Mouse (Mus musculus) spleen, adult 18-20 months (tissue): ENCODE data around the gene Tspan12.
"Not testable (repeated sequence)": the region's sequence is repeated elsewhere in the genome, so short reads cannot be mapped to it uniquely, and the experiment has no call there.

Source experiments
- DNase-seq, 2 experiments: peaks; one replicate each; pipeline ENCODE4 v3.0.0; 2022; ENCODE audit warnings: mixed read lengths in 2 of 2

Gene Tspan12

DNA sequence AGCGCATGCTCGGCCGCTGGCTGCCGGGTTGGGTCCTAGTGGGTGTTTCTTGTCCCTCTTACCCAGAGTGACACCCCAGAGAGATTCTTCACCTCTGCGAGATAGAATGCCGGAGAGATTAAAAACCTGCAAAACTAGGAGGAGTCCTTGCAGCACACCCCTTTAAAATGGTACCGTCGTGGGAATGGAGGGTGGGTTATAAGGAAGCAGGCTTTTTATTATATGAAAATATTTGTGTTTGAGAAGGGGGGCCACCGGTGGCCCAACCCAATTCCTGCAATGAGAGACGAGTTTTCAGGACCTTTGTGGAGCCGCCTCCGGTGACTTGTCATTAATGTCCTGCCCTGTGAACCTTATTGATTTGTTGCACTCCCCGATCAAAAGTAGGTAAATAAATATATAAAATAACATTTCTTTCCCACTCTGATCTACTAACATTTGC lies at the start of gene Tspan12:
Gene Tspan12, minus strand, starts transcription at position 172 of the 442 bp plus-strand sequence.
- DNase-seq = no peak

DNA sequence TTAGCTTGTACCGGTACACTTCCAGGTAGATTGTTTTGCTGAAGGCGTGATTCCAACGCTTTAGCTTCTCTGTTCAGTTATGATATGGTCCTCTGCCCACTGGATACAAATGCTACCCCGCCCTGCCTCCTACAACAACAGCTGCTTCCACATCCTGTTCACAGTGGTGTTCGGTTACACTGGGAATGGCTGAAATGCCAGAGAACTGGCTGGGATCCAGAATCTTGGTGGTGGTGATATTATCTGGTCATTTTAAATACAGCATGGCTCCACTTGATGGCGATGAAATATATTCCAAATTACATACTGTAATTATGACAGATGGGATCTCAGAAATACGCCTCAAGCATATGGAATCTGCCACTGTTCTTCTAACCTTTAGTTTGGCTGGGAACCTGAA lies 42.1 kb upstream of the Tspan12 start:
- DNase-seq = no peak

DNA sequence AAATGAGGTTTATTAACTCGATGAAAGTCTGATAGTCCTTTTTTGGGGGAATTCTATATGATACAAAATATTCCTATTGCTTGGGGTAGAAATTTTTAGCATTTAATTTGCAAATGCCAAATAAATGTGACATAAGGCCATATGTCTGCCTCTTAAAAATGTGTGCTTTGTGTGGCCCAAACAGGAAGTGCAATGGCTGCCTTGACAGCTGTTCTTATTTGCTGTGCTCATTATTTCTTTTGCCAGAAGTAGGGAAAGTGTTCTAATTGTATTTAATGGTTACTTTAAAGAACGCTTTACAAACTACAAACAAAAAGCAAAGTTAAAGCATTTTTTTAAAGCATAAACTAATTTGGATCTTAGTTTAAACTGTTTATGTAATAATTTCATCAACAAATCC lies 36.8 kb upstream of the Tspan12 start:
- no peak for DNase-seq

DNA sequence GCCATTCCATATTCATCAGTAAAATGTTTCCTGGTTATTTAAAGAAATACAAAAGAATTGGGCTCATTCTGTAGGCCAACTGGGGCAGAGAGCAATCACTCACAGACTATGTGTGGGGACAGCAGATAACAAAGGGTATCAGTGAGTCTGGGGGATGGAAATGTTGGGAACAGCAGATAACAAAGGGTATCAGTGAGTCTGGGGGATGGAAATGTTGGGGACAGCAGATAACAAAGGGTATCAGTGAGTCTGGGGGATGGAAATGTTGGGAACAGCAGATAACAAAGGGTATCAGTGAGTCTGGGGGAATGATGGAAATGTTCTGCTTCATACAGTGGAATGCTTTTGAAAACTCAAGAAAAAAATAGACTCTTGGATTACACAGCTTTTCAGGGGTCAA lies 35.7 kb upstream of the Tspan12 start:
- not testable (repeated sequence) for DNase-seq

DNA sequence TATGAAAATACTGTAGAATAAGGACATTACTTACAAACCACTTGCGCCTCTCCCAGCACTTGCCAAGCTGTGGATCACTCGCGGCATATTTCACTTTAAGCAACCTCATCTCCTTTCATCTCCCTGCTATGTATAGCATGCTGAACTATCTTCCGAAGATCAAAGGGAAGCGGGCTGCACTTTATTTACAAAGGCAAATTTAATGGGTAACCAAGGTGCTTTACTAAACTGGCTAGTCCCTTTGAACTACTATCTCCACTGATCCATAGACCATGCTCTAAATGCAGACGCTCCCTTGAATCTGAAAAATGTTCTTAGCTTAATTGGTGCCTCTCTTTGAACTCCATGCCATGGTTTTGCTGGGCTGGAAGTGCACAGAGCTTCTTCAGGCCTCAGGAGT lies 27.2 kb upstream of the Tspan12 start:
- DNase-seq = no peak

DNA sequence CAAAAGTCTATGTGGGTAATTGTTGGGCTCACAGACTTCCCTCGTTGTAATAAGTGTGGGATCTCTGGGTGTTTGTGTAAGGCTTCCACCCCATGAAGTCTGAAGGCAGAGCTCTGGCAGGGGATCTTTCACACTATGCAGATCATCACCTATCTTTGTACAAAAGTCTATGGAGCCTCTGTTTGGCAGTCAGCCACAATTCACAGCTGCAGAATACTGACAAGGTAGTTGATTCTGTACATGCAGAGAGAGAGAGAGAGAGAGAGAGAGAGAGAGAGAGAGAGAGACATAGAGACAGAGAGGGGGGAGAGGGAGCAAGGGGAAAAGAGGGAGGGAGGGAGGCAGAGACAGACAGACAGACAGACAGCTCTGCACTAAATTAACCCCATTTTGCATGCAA lies 15.0 kb upstream of the Tspan12 start:
- no peak for DNase-seq

DNA sequence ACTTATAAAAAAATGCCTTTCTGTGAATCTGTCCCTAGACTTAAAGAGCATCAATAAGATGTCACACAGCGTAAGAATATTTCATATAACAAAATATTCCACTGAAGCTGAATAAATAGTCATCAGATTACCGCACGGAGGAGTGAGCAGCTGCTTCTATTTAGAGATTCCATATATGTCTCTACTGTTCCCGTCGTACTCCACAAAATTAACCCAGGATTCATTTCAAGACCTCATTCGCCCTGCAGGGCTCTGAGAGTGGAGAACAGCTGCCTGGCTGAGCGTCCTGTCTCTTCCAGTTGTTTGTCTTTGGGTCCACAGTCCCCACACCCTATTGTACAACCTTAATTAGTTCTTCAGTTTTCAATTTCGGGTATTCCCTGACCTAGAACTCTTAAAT lies 11.9 kb upstream of the Tspan12 start:
- DNase-seq = no peak

DNA sequence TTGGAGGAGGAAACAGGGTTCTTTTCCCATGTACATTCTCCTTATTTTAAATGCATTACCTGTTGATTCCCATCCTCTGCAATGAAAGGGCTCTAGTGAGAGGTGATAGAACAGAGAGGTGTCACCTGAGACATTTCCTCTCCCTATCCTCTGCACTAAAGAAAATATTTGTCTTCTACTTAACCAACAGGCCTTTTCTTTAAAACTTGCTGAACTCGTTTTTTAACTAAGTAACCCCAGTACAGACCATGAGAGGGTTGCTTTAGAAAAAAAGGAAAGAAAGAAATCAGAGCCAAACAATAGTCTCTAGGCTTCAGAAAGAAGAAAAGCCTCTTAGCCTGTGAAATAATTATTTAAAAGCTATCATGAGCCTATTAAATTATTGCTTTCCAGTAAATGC lies 11.2 kb upstream of the Tspan12 start:
- DNase-seq = no peak

DNA sequence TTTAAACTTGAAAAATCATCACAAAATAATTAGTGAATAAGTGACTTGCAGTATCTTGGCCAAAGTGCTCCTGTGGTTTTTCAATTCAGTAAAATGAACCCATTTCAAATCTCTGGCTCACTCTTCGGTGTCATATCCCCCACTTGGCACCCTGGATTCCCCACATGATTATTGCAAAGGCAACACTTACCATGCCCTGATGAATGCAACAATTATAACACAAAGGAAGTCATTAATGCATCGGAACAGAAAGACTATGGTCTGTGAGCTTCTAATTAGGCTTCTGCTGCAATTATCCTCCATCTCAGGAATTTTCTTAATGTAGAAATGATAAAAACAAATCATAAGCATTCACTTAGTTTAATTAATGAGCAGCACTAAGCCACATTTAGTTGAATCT lies 9.0 kb upstream of the Tspan12 start:
- no peak for DNase-seq

DNA sequence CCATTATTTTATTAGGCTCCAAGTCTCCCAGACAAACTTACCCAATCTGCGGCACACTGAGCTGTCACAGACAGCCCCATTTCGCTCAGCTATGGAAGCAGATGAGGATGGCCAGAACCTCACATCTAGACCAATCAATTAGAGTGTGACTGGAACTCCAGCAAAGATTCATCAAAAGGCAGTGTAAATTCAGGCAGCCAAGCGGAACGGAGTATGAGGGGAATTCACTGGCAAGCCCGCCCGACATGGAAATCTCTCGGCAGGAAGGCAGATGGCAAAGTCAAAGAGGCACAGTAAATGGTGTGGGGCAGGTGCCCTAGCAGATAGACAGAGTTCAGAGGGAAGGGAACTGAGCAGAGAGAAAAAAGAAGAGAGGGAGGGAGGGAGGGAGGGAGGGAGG lies 5.5 kb upstream of the Tspan12 start:
- no peak for DNase-seq

DNA sequence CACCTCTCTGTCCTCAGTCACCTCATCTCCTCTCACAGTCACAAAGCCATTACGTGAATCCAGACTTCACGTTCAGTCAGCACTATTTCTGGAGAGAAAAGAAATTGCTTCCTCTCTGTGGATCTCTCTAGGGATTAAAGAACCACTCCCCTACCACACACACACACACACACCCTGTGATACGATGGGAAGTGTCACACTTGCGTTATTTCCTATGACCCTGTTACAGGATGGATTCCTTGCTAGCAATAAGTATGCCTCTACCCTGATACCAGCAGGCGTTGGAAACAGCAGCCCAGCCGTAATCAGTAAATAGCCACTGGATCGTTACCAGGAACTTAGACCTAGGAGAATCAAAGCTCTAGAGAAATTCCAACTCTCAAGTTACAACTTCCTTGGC lies 3.6 kb upstream of the Tspan12 start:
- DNase-seq = no peak

DNA sequence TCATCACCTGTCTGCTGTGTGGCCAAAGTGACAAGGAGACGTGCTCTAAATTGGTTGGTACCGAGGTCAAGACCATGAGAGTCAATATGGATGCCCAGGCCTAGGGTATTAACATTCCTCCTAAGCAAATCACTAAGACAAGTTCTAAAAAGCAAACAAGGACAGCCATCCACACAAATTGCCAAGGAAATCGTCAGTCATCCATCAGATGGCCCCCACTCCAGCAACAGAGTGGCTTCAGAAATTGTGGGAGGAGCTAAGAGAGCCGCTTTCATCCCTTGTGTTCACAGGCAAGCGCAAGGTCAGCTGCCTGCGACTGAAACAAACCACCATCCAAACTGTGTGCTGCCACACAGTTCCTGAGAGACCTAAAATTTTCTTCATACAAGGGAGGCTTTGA lies 1.0 kb upstream of the Tspan12 start:
- DNase-seq = no peak

DNA sequence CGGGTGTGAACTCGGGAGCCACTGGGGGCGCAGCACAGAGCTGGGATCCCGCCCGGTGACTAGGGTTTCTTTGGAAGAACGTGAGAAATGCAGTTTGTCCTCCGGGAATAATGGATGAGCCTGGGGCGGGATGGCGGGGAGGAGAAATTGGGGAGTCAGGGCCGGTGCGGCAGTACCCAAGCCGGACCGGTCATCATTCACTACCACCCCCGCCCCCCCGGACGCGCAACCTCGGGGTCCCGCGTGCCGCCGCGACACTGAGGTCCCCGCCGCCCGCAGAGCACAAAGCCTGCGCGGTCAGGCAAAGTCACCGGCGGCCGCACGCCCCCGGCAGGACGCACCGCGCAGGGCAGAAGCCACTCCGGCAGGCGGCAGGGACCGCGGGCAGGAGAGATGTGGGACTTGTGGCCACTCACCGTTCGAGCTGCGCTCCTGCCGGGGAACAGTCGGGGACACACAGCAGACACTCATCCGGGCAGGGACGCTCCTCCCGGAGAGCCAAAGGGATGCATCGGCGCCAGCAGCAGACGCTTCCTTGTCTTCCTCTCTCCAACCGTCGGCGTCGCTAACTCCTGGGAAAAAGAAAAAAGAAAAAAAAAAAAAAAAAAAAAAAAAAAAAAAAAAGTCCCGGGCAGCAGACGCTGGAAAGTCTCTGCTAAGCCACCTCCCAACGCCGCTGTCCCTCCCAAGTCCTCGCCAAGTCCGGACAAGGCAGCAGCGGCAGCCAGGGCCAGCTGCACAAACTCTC lies 545 bp downstream of the Tspan12 start:
- peak in 1 of 2 experiments; percentile 3 for DNase-seq

DNA sequence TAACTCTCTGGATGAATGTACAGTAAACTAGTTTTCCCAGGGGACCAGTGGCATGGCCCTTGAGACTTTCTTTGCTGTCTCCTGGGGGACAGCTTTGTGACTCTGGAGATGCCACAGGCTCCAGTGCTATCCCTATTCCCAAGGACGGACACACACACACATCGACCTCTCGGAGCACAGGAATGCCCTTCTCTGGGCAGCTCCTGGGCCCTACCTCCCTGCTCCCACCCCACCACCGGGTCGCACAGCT lies 1.0 kb downstream of the Tspan12 start:
- no peak for DNase-seq

DNA sequence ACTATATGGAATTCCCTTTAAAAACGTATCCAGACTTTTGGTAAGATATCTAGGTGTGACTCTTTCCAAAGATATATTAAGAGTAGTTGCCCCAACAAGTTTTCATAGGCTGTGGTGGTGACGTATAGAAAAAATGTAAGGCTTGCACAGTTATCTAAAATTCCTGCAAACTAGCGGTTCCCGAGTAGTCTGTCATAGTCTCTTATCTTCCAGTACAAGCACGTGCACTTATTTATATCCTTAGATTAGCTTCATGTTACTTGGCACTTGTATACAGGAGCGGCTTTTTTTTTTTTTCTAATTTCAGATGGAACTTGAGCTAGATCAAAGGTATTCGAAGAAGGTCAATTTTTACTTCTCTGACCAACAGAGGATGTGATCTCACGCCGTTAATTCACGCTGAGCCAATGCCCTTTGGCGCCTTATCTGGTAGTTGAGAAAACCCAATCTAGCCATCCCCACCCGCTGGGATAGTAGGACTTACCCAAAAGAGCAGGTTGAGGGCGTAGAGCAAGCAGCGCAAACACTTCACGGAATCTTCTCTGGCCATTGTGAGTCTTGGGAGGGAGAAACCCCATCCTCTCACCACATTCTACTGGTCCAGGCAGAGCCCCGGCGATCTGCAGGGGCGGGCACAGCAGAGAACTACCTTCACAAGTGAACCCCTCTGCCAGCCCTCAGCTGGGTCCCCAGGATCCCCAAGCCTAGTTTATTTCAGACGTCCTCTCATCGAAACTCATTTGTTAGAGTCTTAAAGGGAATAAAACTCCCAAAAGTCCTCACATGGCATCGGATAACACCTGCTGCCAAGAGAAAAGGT lies 1.6 kb downstream of the Tspan12 start:
- DNase-seq = no peak

DNA sequence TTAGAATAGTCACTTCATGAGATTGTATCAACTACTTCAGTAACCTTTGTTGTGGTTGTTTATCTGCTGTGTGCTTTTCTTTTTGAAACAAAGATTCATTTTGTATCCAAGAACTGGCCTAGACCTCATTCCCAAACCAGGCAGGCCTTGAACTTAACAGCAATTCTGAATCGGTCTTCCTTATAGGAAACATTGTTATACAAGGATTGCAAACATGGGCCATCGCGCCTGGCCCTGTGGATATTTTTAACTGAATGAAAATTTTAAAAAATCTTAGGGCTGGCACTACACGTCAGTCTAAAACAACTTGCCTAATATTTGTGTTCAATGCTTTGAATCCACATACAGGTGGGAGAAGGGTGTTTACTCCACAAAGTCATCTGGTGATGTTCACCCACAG lies 3.5 kb downstream of the Tspan12 start:
- no peak for DNase-seq

DNA sequence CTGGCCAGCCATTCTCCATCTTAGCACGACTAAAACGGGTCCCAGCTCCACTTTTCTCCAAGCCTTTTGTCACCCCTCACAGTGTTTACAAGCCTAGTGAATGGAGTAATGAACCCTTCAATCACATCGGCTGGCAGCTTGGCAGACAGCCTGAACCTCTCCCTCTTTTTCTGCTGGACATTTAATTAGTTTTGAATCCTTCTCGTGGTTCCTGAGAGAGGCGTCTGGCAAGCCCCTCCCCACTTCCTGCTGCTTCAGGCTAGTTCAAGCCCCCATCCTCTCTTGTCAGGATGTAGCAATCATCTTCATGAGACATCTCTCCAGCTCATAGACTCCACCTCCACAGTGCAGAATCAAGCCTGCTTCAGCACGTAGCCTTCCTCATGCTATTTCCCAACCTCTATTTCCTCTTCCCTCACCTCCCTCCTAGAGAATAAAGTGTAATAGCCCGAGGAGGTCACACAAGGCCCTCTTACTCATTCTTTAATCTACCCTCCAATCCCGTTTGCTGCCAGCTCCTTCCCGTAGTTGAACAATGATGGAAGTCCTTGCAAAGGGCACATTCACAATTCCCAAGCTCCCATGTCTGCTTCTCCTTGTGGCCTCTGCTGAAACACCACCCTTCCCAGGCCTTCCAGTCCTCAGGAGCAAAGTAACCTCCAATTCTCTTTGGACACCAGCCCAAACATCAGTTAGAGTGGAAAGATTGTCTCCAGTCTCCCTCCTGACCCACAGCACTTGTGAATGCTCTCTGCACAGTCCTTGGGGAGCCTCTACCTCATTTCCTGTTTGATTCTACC lies 12.1 kb downstream of the Tspan12 start:
- no peak for DNase-seq

DNA sequence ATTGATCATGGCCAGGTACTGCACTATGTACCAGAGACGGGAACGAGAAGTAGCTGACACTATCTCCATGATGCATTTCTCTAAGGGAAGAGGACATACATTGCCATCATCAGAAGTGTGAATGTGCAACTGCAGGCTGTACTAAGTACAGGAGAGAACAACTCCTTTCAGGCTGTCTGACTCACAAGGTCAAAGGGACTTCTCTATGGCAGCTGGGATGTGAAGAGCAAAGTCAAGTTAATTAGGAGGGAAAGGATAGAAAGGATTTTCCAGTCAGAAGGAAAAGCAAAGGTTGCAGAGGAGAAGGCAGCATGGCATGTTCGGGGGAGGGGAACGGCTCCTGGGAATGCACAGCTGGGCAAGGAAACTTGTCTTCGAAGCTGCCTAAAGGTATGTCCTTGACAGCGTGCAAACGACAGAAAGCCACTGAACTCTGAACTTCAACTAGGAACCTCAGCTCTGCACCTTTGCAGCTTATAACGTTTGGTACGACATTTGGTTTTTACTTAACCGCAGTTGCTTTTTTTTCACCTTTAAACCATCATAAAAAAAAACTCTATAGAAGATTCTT lies 13.0 kb downstream of the Tspan12 start:
- no peak for DNase-seq

DNA sequence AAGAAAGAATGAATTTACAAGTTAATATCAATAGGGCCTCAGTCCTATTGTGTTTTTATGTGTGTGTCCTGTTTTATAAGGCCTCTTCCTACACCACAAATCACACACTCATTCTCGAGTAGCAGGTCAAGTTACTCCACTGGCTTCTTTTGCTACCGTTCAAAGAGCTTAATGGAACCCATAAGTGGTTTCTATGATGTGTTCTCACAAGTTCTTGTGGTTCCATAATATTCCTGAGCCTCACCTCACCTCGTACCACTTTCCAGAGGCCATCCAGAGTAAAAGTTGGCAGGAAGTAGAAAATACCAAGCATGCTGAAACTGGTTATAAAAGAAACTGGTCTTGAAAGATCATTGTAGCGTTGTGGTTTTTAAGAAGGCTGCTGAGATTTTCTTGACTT lies 18.8 kb downstream of the Tspan12 start:
- no peak for DNase-seq

DNA sequence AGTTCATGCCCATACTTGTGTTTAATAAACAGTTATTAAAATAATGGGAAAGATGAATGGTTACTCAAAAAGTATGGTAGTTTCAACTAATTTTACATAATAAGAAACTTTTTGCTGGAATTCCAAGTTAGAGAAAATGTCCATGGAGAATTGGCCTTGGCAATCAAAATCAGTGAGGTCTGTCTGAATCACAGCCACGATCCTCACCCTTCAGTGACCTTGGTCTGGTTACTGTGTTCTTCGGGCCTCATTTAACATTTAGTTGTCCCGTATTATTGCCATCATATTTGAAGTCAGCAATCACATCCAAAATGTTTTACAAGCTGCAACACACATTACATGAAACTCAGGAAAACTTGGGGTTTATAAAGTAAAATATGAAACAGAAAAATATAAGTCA lies 20.4 kb downstream of the Tspan12 start:
- DNase-seq = no peak

DNA sequence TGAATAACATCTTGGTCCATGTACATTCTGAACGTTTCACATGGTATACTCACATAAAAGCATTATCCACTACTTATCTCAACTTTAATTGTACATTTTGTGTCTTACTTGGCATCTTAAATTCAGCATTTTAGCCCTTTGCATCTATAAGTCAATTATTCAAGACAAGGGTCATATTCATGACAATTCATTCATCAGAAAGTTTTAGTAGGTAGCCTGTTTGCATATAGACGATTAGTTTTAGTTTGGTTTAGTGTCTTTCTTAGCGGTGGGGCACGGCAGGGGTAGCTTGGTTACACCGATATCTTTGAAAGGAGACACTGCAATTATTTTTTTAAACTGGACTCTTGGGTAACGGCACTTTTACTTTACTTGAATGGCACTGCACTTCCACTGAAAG lies 21.4 kb downstream of the Tspan12 start:
- no peak for DNase-seq

DNA sequence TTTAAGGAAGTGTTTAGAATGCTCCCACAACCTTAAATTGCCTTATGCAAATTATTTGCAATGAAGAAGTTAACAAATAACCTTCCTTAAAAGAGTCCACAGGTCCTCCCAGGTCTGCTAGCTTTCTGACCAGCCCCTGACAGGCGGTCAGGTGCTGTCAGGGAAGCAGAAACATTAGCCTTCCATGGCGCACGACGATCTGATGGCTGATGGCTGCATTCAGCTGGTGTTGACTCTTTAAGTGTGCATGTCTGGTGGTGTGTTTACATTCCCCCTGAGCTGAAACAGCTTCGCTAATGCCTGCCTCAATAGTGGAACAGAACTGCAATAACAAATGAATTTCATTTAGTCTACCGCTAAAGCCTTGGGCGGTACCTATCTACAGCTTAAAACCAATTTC lies 22.4 kb downstream of the Tspan12 start:
- DNase-seq = no peak

DNA sequence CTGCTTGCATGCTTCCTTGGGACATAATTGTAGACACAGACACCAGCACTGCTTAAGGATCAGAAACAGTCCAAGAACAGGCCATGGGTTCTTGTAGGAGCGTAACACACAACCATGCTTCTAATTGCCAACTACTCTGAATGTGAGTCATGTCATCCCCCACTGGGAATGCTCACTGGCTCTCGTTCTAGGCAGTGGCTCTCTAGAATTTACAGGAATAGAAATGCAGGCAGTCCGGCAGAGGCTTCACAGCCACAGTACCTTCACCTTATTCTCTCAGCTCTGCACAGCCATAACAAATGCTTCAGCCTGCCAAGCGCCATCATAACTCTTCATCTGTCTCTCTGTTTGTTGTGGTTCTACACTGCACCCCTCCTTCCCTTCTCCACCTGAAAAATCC lies 23.9 kb downstream of the Tspan12 start:
- no peak for DNase-seq

DNA sequence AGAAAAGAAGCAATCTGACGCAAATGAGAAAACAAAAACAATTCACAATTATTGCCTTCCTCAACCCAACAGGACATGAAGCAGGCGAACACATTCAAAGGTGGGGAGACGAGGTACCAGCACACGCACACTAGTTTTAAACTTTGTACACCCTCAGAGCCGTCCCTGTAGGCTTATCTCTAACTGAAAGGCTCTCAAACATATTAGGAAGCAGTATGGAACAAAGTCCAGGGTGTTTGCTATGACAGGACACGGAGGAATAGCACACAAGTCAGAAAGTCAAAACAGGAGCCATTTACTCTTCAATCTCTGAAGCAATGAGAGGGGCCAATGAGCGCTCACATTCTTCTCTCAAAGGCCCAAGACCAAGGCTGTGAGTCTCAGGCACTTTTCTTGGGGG lies 24.3 kb downstream of the Tspan12 start:
- DNase-seq = no peak
